30 mouse cellular contexts compared by ENCODE assay signal in genomic region chr12:113422736-113423254, GRCm38 (mm10).
DNase-seq lines count a peak whose midpoint lies in the region; ATAC-seq and TF ChIP-seq lines count a peak whose summit lies in the region.
"Had no signal": no experiment of that assay in that cellular context is flagged by ENCODE, and none has a peak within 500 bp of the region (broad histone marks: within the 10 kb centered on the region; RNA-seq: fewer than 3 reads in every experiment).

No protein-coding gene starts in this region.

- no peak overlapping the region for H3K9ac ChIP-seq in kidney, postnatal 0 days (ENCODE audit: low read depth, low read length)
- no peak overlapping the region for H3K9ac ChIP-seq in liver, embryonic 11.5 days (ENCODE audit: low read depth, low read length)
- H3K9ac ChIP-seq: forebrain, postnatal 0 days; heart, embryonic 12.5 days; hindbrain, embryonic 14.5 days; limb, embryonic 13.5 days; liver, embryonic 12.5 days; liver, postnatal 0 days; midbrain, embryonic 13.5 days; neural tube, embryonic 15.5 days had no signal

- ATAC-seq in kidney, postnatal 0 days (replicated peaks; ENCODE audit: low FRiP score, low read depth): 0 out of 2 replicates have a peak, but pooled peaks have one; percentile 25
- no peak for ATAC-seq in liver, embryonic 11.5 days (replicated peaks; ENCODE audit: low FRiP score)
- ATAC-seq: forebrain, postnatal 0 days; inflammation-experienced regulatory T-cells, adult 6 months; liver, embryonic 12.5 days; liver, postnatal 0 days; midbrain, embryonic 13.5 days; Patski had no signal

- H3K4me3 ChIP-seq in kidney, postnatal 0 days (replicated peaks; ENCODE audit: low read depth, low read length): no peak overlapping the region
- H3K4me3 ChIP-seq in liver, embryonic 11.5 days (ENCODE audit: low read depth, low read length): no peak overlapping the region
- H3K4me3 ChIP-seq: erythroblast, embryonic 14.5 days; heart, embryonic 12.5 days; layer of hippocampus, adult 2 months; limb, embryonic 13.5 days; liver, embryonic 12.5 days; megakaryocyte, embryonic 14.5 days; midbrain, embryonic 13.5 days; neural tube, embryonic 15.5 days had no signal

- H3K27ac ChIP-seq in kidney, postnatal 0 days: no peak overlapping the region
- no peak overlapping the region for H3K27ac ChIP-seq in liver, embryonic 11.5 days (ENCODE audit: low read depth, low read length)
- H3K27ac ChIP-seq: hindbrain, embryonic 14.5 days; layer of hippocampus, adult 2 months; limb, embryonic 13.5 days; liver, embryonic 12.5 days; midbrain, embryonic 13.5 days; neural tube, embryonic 15.5 days had no signal

- no peak overlapping the region for H3K4me2 ChIP-seq in kidney, postnatal 0 days (ENCODE audit: low read length)
- no peak overlapping the region for H3K4me2 ChIP-seq in liver, embryonic 11.5 days
- H3K4me2 ChIP-seq: heart, embryonic 12.5 days; hindbrain, embryonic 14.5 days; limb, embryonic 13.5 days; liver, embryonic 12.5 days; midbrain, embryonic 13.5 days; neural tube, embryonic 15.5 days had no signal

- TF ChIP-seq CTCF in kidney, postnatal 0 days (IDR thresholded peaks at IDR 0.05; ENCODE audit: low read depth): no peak

- 78% methylated on average over 5 of the region's 5 CpGs for WGBS in kidney, postnatal 0 days
- 73% methylated on average over 5 of the region's 5 CpGs for WGBS in liver, embryonic 11.5 days

- no peaks in the 10 kb centered on the region for H3K4me1 ChIP-seq in kidney, postnatal 0 days (replicated peaks; ENCODE audit: insufficient read depth, low read length)
- H3K4me1 ChIP-seq in liver, embryonic 11.5 days (replicated peaks; ENCODE audit: control insufficient read depth, insufficient read depth, low read length): no peaks in the 10 kb centered on the region
- H3K4me1 ChIP-seq: heart, embryonic 12.5 days; limb, embryonic 13.5 days; liver, embryonic 12.5 days; midbrain, embryonic 13.5 days; neural tube, embryonic 15.5 days had no signal

- H3K36me3 ChIP-seq in kidney, postnatal 0 days (ENCODE audit: insufficient read depth, low read length): no peaks in the 10 kb centered on the region
- H3K36me3 ChIP-seq in liver, embryonic 11.5 days (ENCODE audit: control insufficient read depth, insufficient read depth, low read length): no peaks in the 10 kb centered on the region
- H3K36me3 ChIP-seq: heart, embryonic 12.5 days; limb, embryonic 13.5 days; liver, embryonic 12.5 days; midbrain, embryonic 13.5 days; neural tube, embryonic 15.5 days had no signal

- H3K27me3 ChIP-seq in kidney, postnatal 0 days (ENCODE audit: insufficient read depth, low read length): no peaks in the 10 kb centered on the region
- no peaks in the 10 kb centered on the region for H3K27me3 ChIP-seq in liver, embryonic 11.5 days (replicated peaks; ENCODE audit: control insufficient read depth, insufficient read depth, low read length)
- H3K27me3 ChIP-seq: heart, embryonic 12.5 days; limb, embryonic 13.5 days; liver, embryonic 12.5 days; midbrain, embryonic 13.5 days; neural tube, embryonic 15.5 days had no signal

- no peaks in the 10 kb centered on the region for H3K9me3 ChIP-seq in kidney, postnatal 0 days (replicated peaks; ENCODE audit: low read length)
- no peaks in the 10 kb centered on the region for H3K9me3 ChIP-seq in liver, embryonic 11.5 days (ENCODE audit: control insufficient read depth, low read length)
- H3K9me3 ChIP-seq: heart, embryonic 12.5 days; limb, embryonic 13.5 days; liver, embryonic 12.5 days; megakaryocyte, embryonic 14.5 days; neural tube, embryonic 15.5 days had no signal

- no peak for DNase-seq in kidney, postnatal 0 days (ENCODE audit: low spot score)
- no peak for DNase-seq in kidney, postnatal 14 days
- DNase-seq in thymus, postnatal 4 days: peak; percentile 46
- DNase-seq in thymus, postnatal 0 days (ENCODE audit: low spot score): no peak
- DNase-seq in induced T-regulatory cell, adult 2 months (ENCODE audit: low read depth): peak; percentile 46
- no peak for DNase-seq in liver, embryonic 11.5 days (ENCODE audit: low spot score)
- no peak for DNase-seq in natural killer cell, adult 2 months (ENCODE audit: low spot score in 2 of 2)
- DNase-seq: adrenal gland, postnatal 25 days; cerebellum, adult 18-20 months; cerebellum, postnatal 14 days; forebrain, postnatal 0 days; gastrocnemius, postnatal 10 days; heart, postnatal 10 days; kidney, adult 11 months; kidney, postnatal 36 days; liver, postnatal 0 days; lung, postnatal 36 days; retina, postnatal 1 day; right cerebral cortex, postnatal 14 days had no signal

Comparison
In these comparisons a context has a peak if more than half of its experiments do, and no peak if none do; other contexts are left out.
1. DNase-seq: peak in thymus, postnatal 4 days (single experiment) and induced T-regulatory cell, adult 2 months (single experiment); none in kidney, postnatal 0 days (single experiment), kidney, postnatal 14 days (single experiment), thymus, postnatal 0 days (single experiment), liver, embryonic 11.5 days (single experiment) and natural killer cell, adult 2 months (0 of 2).